Mouse (Mus musculus) liver, embryonic 13.5 days (tissue): ENCODE measurements around the gene Il18bp. TPM values are rescaled to one million over a fixed set of nuclear protein-coding genes. Genes with fewer than 3 reads are reported as not detected.
"Not testable (repeated sequence)": the region's sequence is repeated elsewhere in the genome, so short reads cannot be mapped to it uniquely, and the experiment has no call there.

Experiments
- ATAC-seq: fragments of 200-750 bp; cut with Nextera tagmentation; 2 replicates; pipeline ENCODE4 v1.8.0; 2017; ENCODE audit warnings: low read depth, mild to moderate bottlenecking, moderate number of reproducible peaks, moderate library complexity
- DNase-seq: peaks from one replicate; pipeline ENCODE4 v3.0.0; 2022
- H3K27ac ChIP-seq: fragments of 300-500 bp; sonication (generic); 2 replicates; pipeline ENCODE4 v1.5.1; 2015; ENCODE audit warnings: moderate library complexity, mild to moderate bottlenecking, inconsistent platforms
- H3K27me3 ChIP-seq: fragments of 300-500 bp; sonication (generic); 2 replicates; pipeline ENCODE4 v1.6.1; 2015; ENCODE audit warnings: mild to moderate bottlenecking, inconsistent platforms
- H3K36me3 ChIP-seq: fragments of 300-500 bp; sonication (generic); 2 replicates; pipeline ENCODE4 v1.6.1; 2015; ENCODE audit warnings: mild to moderate bottlenecking, inconsistent platforms
- H3K4me1 ChIP-seq: fragments of 300-500 bp; sonication (generic); replicated peaks from 2 replicates; pipeline ENCODE4 v1.6.1; 2015; ENCODE audit warnings: inconsistent platforms
- H3K4me2 ChIP-seq: fragments of 300-500 bp; sonication (generic); 2 replicates; pipeline ENCODE4 v1.6.1; 2015; ENCODE audit warnings: inconsistent platforms, mild to moderate bottlenecking, moderate library complexity
- H3K4me3 ChIP-seq: fragments of 300-500 bp; sonication (generic); replicated peaks from 2 replicates; pipeline ENCODE4 v1.5.1; 2015; ENCODE audit warnings: mild to moderate bottlenecking, inconsistent platforms
- H3K9ac ChIP-seq: fragments of 300-500 bp; sonication (generic); 2 replicates; pipeline ENCODE4 v1.6.1; 2015; ENCODE audit warnings: mild to moderate bottlenecking, inconsistent platforms
- H3K9me3 ChIP-seq: fragments of 300-500 bp; sonication (generic); replicated peaks from 2 replicates; pipeline ENCODE4 v1.6.1; 2016; ENCODE audit warnings: inconsistent platforms
- WGBS: fragments of 180-500 bp; shearing (Covaris S2); methylation state at CpG from one replicate; pipeline ENCODE4 v1.1.7; 2015; ENCODE audit not compliant: insufficient replicate concordance; 5-methylcytosine and 5-hydroxymethylcytosine counted together
- polyA plus RNA-seq: library from polyadenylated mRNA; unstranded; fragments of >200 nt; fragmentation: Nextera tagmentation; extraction: Ambion mirVana; gene quantifications from 2 replicates; pipeline ENCODE4 v1.2.1, GENCODE M21; 2015

Gene Il18bp
- 9.1 and 11.1 TPM in 2 replicates for polyA plus RNA-seq

GRCm38 (mm10) chr7:102018590-102018989 lies at the start of gene Il18bp:
TSS of gene Il18bp (minus strand) at chr7:102018690.
- DNase-seq (no peak), ATAC-seq (no peak)
- H3K27me3 ChIP-seq: no peaks in the 10 kb centered on the region
- H3K4me2 ChIP-seq: peak within 1 kb of the TSS; percentile 21; the same call in 1 of the 2 replicates
- peaks cover 10% of the 10 kb centered on the region for H3K4me1 ChIP-seq
- 0 out of 2 replicates have a peak within 1 kb of the TSS, but pooled peaks have one; percentile 6 for H3K4me3 ChIP-seq
- no peaks in the 10 kb centered on the region for H3K9me3 ChIP-seq
- WGBS: 81% methylated on average over 3 of the region's 3 CpGs
- H3K27ac ChIP-seq: peak within 1 kb of the TSS; percentile 34; the same call in 1 of the 2 replicates
- peaks cover 92% of the 10 kb centered on the region for H3K36me3 ChIP-seq
- H3K9ac ChIP-seq: peak within 1 kb of the TSS; percentile 39; the same call in 1 of the 2 replicates

- H3K4me1 ChIP-seq: peaks cover 46% of the 10 kb centered on the region
- no peak for DNase-seq
- 61% methylated on average over 6 of the region's 6 CpGs for WGBS
- peaks cover 18% of the 10 kb centered on the region for H3K36me3 ChIP-seq
- peak overlapping the region; percentile 79 for H3K9ac ChIP-seq
- no peaks in the 10 kb centered on the region for H3K27me3 ChIP-seq
- H3K4me2 ChIP-seq: peak overlapping the region; percentile 77
- H3K9me3 ChIP-seq: no peaks in the 10 kb centered on the region
- peak overlapping the region; percentile 62; the same call in 1 of the 2 replicates for H3K27ac ChIP-seq
- peak overlapping the region; percentile 78 for H3K4me3 ChIP-seq
- no peak for ATAC-seq
These were observed 47.9 kb upstream of the Il18bp start for GRCm38 (mm10) chr7:102066363-102066762.

- no peaks in the 10 kb centered on the region for H3K9me3 ChIP-seq
- H3K27ac ChIP-seq: peak within 1 kb of the TSS; percentile 62
- DNase-seq (peak; percentile 88), ATAC-seq (peak; percentile 98)
- H3K9ac ChIP-seq: peak within 1 kb of the TSS; percentile 79
- peak within 1 kb of the TSS; percentile 78 for H3K4me3 ChIP-seq
- peaks cover 10% of the 10 kb centered on the region for H3K36me3 ChIP-seq
- H3K27me3 ChIP-seq: no peaks in the 10 kb centered on the region
- peak within 1 kb of the TSS; percentile 77 for H3K4me2 ChIP-seq
- H3K4me1 ChIP-seq: peaks cover 54% of the 10 kb centered on the region
- under 1% methylated on average over 56 of the region's 56 CpGs for WGBS
These were observed 46.8 kb upstream of the Il18bp start, which contains the start of the genes Rnf121, Xndc1 and Xntrpc for GRCm38 (mm10) chr7:102065046-102065891. TSS of gene Rnf121 (minus strand) at chr7:102065469. TSS of gene Xndc1 (plus strand) at chr7:102065511. TSS of gene Xntrpc (plus strand) at chr7:102065713.

- Histone ChIP-seq H3K4me3 (peak overlapping the region; percentile 78), H3K4me1 (peaks cover 54% of the 10 kb centered on the region), H3K9ac (peak overlapping the region; percentile 79), H3K27ac (peak overlapping the region; percentile 62), H3K36me3 (peaks cover 11% of the 10 kb centered on the region), H3K4me2 (peak overlapping the region; percentile 77), H3K27me3 (no peaks in the 10 kb centered on the region), H3K9me3 (no peaks in the 10 kb centered on the region)
- under 1% methylated on average over 9 of the region's 9 CpGs for WGBS
- DNase-seq: no peak
- no peak for ATAC-seq
These were observed 46.2 kb upstream of the Il18bp start for GRCm38 (mm10) chr7:102064655-102065045.

GRCm38 (mm10) chr7:102063891-102064290 lies 45.4 kb upstream of the Il18bp start:
- DNase-seq (no peak), ATAC-seq (no peak)
- peak overlapping the region; percentile 77 for H3K4me2 ChIP-seq
- 35% methylated on average over 9 of the region's 9 CpGs for WGBS
- H3K9ac ChIP-seq: peak overlapping the region; percentile 79
- no peak overlapping the region for H3K27ac ChIP-seq
- no peaks in the 10 kb centered on the region for H3K9me3 ChIP-seq
- peaks cover 55% of the 10 kb centered on the region for H3K4me1 ChIP-seq
- H3K36me3 ChIP-seq: peaks cover 18% of the 10 kb centered on the region
- H3K4me3 ChIP-seq: peak overlapping the region; percentile 78
- H3K27me3 ChIP-seq: no peaks in the 10 kb centered on the region

GRCm38 (mm10) chr7:102062203-102062602 lies 43.7 kb upstream of the Il18bp start:
- Histone ChIP-seq H3K4me3 (no peak overlapping the region), H3K4me1 (peaks cover 52% of the 10 kb centered on the region), H3K9me3 (no peaks in the 10 kb centered on the region), H3K4me2 (0 out of 2 replicates have a peak overlapping the region, but pooled peaks have one; percentile 9), H3K27me3 (no peaks in the 10 kb centered on the region), H3K27ac (no peak overlapping the region), H3K36me3 (peaks cover 20% of the 10 kb centered on the region), H3K9ac (no peak overlapping the region)
- DNase-seq (no peak), ATAC-seq (no peak)
- 71% methylated on average over 1 of the region's 1 CpGs for WGBS

- ATAC-seq (no peak), DNase-seq (no peak)
- no peaks in the 10 kb centered on the region for H3K27me3 ChIP-seq
- WGBS: 38% methylated on average over 3 of the region's 3 CpGs
- H3K9ac ChIP-seq: no peak overlapping the region
- peaks cover 26% of the 10 kb centered on the region for H3K36me3 ChIP-seq
- H3K27ac ChIP-seq: no peak overlapping the region
- no peaks in the 10 kb centered on the region for H3K9me3 ChIP-seq
- peaks cover 44% of the 10 kb centered on the region for H3K4me1 ChIP-seq
- no peak overlapping the region for H3K4me3 ChIP-seq
- 0 out of 2 replicates have a peak overlapping the region, but pooled peaks have one; percentile 9 for H3K4me2 ChIP-seq
These were observed 42.9 kb upstream of the Il18bp start for GRCm38 (mm10) chr7:102061353-102061752.

- H3K27me3 ChIP-seq, H3K4me1 ChIP-seq, H3K27ac ChIP-seq, H3K4me2 ChIP-seq, H3K9me3 ChIP-seq, H3K9ac ChIP-seq, ATAC-seq, DNase-seq, H3K4me3 ChIP-seq: not testable (repeated sequence)
- H3K36me3 ChIP-seq: peaks cover 11% of the 10 kb centered on the region
These were observed 30.0 kb upstream of the Il18bp start for GRCm38 (mm10) chr7:102048524-102048923.

GRCm38 (mm10) chr7:102042314-102042713 lies 23.8 kb upstream of the Il18bp start:
- Histone ChIP-seq H3K27me3 (no peaks in the 10 kb centered on the region), H3K4me2 (no peak overlapping the region), H3K4me3 (no peak overlapping the region), H3K9ac (no peak overlapping the region), H3K27ac (no peak overlapping the region), H3K36me3 (peaks cover 43% of the 10 kb centered on the region), H3K4me1 (no peaks in the 10 kb centered on the region; the same call in 1 of the 2 replicates), H3K9me3 (no peaks in the 10 kb centered on the region)
- ATAC-seq (no peak), DNase-seq (no peak)
- WGBS: 72% methylated on average over 2 of the region's 2 CpGs

GRCm38 (mm10) chr7:102037318-102037717 lies 18.8 kb upstream of the Il18bp start:
- ATAC-seq: no peak
- no peak overlapping the region for H3K9ac ChIP-seq
- peaks cover 76% of the 10 kb centered on the region for H3K36me3 ChIP-seq

GRCm38 (mm10) chr7:102035534-102035933 lies 17.0 kb upstream of the Il18bp start:
- Histone ChIP-seq H3K4me1 (no peaks in the 10 kb centered on the region), H3K9ac (no peak overlapping the region), H3K4me2 (no peak overlapping the region), H3K27ac (no peak overlapping the region), H3K9me3 (no peaks in the 10 kb centered on the region), H3K27me3 (no peaks in the 10 kb centered on the region), H3K36me3 (peaks cover 76% of the 10 kb centered on the region), H3K4me3 (no peak overlapping the region)
- WGBS: 84% methylated on average over 2 of the region's 2 CpGs
- ATAC-seq: no peak
- no peak for DNase-seq

More at GRCm38 (mm10) chr7:102037318-102037717, 18.8 kb upstream of the Il18bp start:
- Histone ChIP-seq H3K4me3 (no peak overlapping the region), H3K4me2 (no peak overlapping the region), H3K9me3 (no peaks in the 10 kb centered on the region), H3K27ac (no peak overlapping the region), H3K4me1 (no peaks in the 10 kb centered on the region), H3K27me3 (no peaks in the 10 kb centered on the region)
- 79% methylated on average over 3 of the region's 3 CpGs for WGBS
- DNase-seq: no peak
